Mouse (Mus musculus) liver, embryonic 16.5 days (tissue): ENCODE data around the gene Tcerg1l. TPM values are rescaled to one million over a fixed set of nuclear protein-coding genes. Genes with fewer than 3 reads are reported as not detected.

Source experiments
- ATAC-seq: fragments of 200-750 bp; cut with Nextera tagmentation; 2 replicates; pipeline ENCODE4 v1.8.0; 2017; ENCODE audit warnings: low read depth, mild to moderate bottlenecking, moderate number of reproducible peaks, moderate library complexity
- H3K27ac ChIP-seq: fragments of 300-500 bp; sonication (generic); 2 replicates; pipeline ENCODE4 v1.5.1; 2014; ENCODE audit warnings: mild to moderate bottlenecking, low read length
- H3K27me3 ChIP-seq: fragments of 300-500 bp; sonication (generic); 2 replicates; pipeline ENCODE4 v1.6.1; 2014; ENCODE audit warnings: low read depth, low read length, mixed read lengths; ENCODE audit not compliant: control insufficient read depth, insufficient read depth
- H3K36me3 ChIP-seq: fragments of 300-500 bp; sonication (generic); 2 replicates; pipeline ENCODE4 v1.6.1; 2014; ENCODE audit warnings: mild to moderate bottlenecking; ENCODE audit not compliant: control insufficient read depth, insufficient read depth
- H3K4me1 ChIP-seq: fragments of 300-500 bp; sonication (generic); 2 replicates; pipeline ENCODE4 v1.6.1; 2014; ENCODE audit warnings: low read depth, low read length, mixed read lengths; ENCODE audit not compliant: control insufficient read depth
- H3K4me2 ChIP-seq: fragments of 300-500 bp; sonication (generic); 2 replicates; pipeline ENCODE4 v1.6.1; 2014; ENCODE audit warnings: low read depth, low read length, mixed read lengths
- H3K4me3 ChIP-seq: fragments of 300-500 bp; sonication (generic); 2 replicates; pipeline ENCODE4 v1.5.1; 2014; ENCODE audit warnings: low read depth, mild to moderate bottlenecking, low read length
- H3K9ac ChIP-seq: fragments of 300-500 bp; sonication (generic); 2 replicates; pipeline ENCODE4 v1.6.1; 2014; ENCODE audit warnings: low read depth, low read length
- H3K9me3 ChIP-seq: fragments of 300-500 bp; sonication (generic); replicated peaks from 2 replicates; pipeline ENCODE4 v1.6.1; 2016; ENCODE audit warnings: low read length; ENCODE audit not compliant: control insufficient read depth
- WGBS: fragments of 180-500 bp; shearing (Covaris S2); extraction: QIAGEN DNeasy Blood & Tissue Kit; methylation state at CpG from one replicate; pipeline ENCODE4 v1.1.7; 2014; ENCODE audit not compliant: insufficient replicate concordance; 5-methylcytosine and 5-hydroxymethylcytosine counted together
- polyA plus RNA-seq: library from polyadenylated mRNA; unstranded; fragments of >200 nt; fragmentation: Nextera tagmentation; extraction: Ambion mirVana; gene quantifications from 2 replicates; pipeline ENCODE4 v1.2.1, GENCODE M21; 2015

Gene Tcerg1l
- polyA plus RNA-seq, 1 experiment from 2014 or later: not detected

- WGBS: 25% methylated on average over 7 of the region's 7 CpGs
- no peak overlapping the region for H3K9ac ChIP-seq
- H3K36me3 ChIP-seq: no peaks in the 10 kb centered on the region
- no peaks in the 10 kb centered on the region for H3K9me3 ChIP-seq
- H3K4me1 ChIP-seq: no peaks in the 10 kb centered on the region
- no peak overlapping the region for H3K4me2 ChIP-seq
- no peak for ATAC-seq
- no peak overlapping the region for H3K27ac ChIP-seq
- H3K4me3 ChIP-seq: no peak overlapping the region
- H3K27me3 ChIP-seq: no peaks in the 10 kb centered on the region
These were observed 22.0 kb downstream of the Tcerg1l start for GRCm38 (mm10) chr7:138375573-138375972.

- Histone ChIP-seq H3K4me2 (no peak overlapping the region), H3K9me3 (no peaks in the 10 kb centered on the region), H3K27ac (no peak overlapping the region), H3K36me3 (no peaks in the 10 kb centered on the region), H3K9ac (no peak overlapping the region), H3K27me3 (no peaks in the 10 kb centered on the region), H3K4me1 (no peaks in the 10 kb centered on the region), H3K4me3 (no peak overlapping the region)
- no peak for ATAC-seq
- 51% methylated on average over 7 of the region's 7 CpGs for WGBS
These were observed 23.2 kb downstream of the Tcerg1l start for GRCm38 (mm10) chr7:138374376-138374775.

- Histone ChIP-seq H3K4me3 (no peak overlapping the region), H3K36me3 (no peaks in the 10 kb centered on the region), H3K27ac (no peak overlapping the region), H3K4me1 (no peaks in the 10 kb centered on the region), H3K27me3 (no peaks in the 10 kb centered on the region), H3K9me3 (no peaks in the 10 kb centered on the region), H3K9ac (no peak overlapping the region), H3K4me2 (no peak overlapping the region)
- ATAC-seq: no peak
- WGBS: 51% methylated on average over 5 of the region's 5 CpGs
These were observed 24.0 kb downstream of the Tcerg1l start for GRCm38 (mm10) chr7:138373530-138373929.

GRCm38 (mm10) chr7:138367570-138367969 is 30.0 kb downstream of the Tcerg1l start:
- H3K4me3 ChIP-seq: no peak overlapping the region
- H3K4me1 ChIP-seq: no peaks in the 10 kb centered on the region
- H3K4me2 ChIP-seq: no peak overlapping the region
- no peak for ATAC-seq
- H3K27ac ChIP-seq: no peak overlapping the region
- WGBS: 74% methylated on average over 7 of the region's 7 CpGs
- H3K27me3 ChIP-seq: no peaks in the 10 kb centered on the region
- no peaks in the 10 kb centered on the region for H3K9me3 ChIP-seq
- H3K9ac ChIP-seq: no peak overlapping the region
- H3K36me3 ChIP-seq: no peaks in the 10 kb centered on the region

- H3K4me2 ChIP-seq: no peak overlapping the region
These were observed 32.0 kb downstream of the Tcerg1l start for GRCm38 (mm10) chr7:138365519-138365918.

GRCm38 (mm10) chr7:138357475-138357874 is 40.1 kb downstream of the Tcerg1l start:
- H3K9me3 ChIP-seq: no peaks in the 10 kb centered on the region
- no peak overlapping the region for H3K27ac ChIP-seq
- H3K4me2 ChIP-seq: no peak overlapping the region
- no peak for ATAC-seq
- no peak overlapping the region for H3K4me3 ChIP-seq
- H3K36me3 ChIP-seq: no peaks in the 10 kb centered on the region
- no peak overlapping the region for H3K9ac ChIP-seq
- H3K4me1 ChIP-seq: no peaks in the 10 kb centered on the region
- H3K27me3 ChIP-seq: no peaks in the 10 kb centered on the region
- 62% methylated on average over 8 of the region's 8 CpGs for WGBS

More at GRCm38 (mm10) chr7:138365519-138365918, 32.0 kb downstream of the Tcerg1l start:
- ATAC-seq: no peak
- H3K4me1 ChIP-seq: no peaks in the 10 kb centered on the region
- no peak overlapping the region for H3K4me3 ChIP-seq
- no peak overlapping the region for H3K27ac ChIP-seq
- no peaks in the 10 kb centered on the region for H3K36me3 ChIP-seq
- no peaks in the 10 kb centered on the region for H3K9me3 ChIP-seq
- H3K9ac ChIP-seq: no peak overlapping the region
- 32% methylated on average over 8 of the region's 8 CpGs for WGBS
- no peaks in the 10 kb centered on the region for H3K27me3 ChIP-seq

GRCm38 (mm10) chr7:138356655-138357449 is 40.7 kb downstream of the Tcerg1l start:
- H3K4me2 ChIP-seq: no peak overlapping the region
- WGBS: 21% methylated on average over 2 of the region's 2 CpGs
- no peaks in the 10 kb centered on the region for H3K36me3 ChIP-seq
- H3K4me3 ChIP-seq: no peak overlapping the region
- H3K27ac ChIP-seq: no peak overlapping the region
- no peak for ATAC-seq
- H3K27me3 ChIP-seq: no peaks in the 10 kb centered on the region
- no peak overlapping the region for H3K9ac ChIP-seq
- no peaks in the 10 kb centered on the region for H3K4me1 ChIP-seq
- H3K9me3 ChIP-seq: no peaks in the 10 kb centered on the region

- Histone ChIP-seq H3K9me3 (no peaks in the 10 kb centered on the region), H3K4me3 (no peak overlapping the region), H3K27me3 (no peaks in the 10 kb centered on the region), H3K9ac (no peak overlapping the region), H3K4me2 (no peak overlapping the region), H3K4me1 (no peaks in the 10 kb centered on the region), H3K27ac (no peak overlapping the region), H3K36me3 (no peaks in the 10 kb centered on the region)
- WGBS: 61% methylated on average over 6 of the region's 6 CpGs
- no peak for ATAC-seq
These were observed 52.1 kb downstream of the Tcerg1l start for GRCm38 (mm10) chr7:138345451-138345850.

- H3K9ac ChIP-seq: no peak overlapping the region
- 39% methylated on average over 4 of the region's 4 CpGs for WGBS
These were observed 59.1 kb downstream of the Tcerg1l start for GRCm38 (mm10) chr7:138338451-138338850.

More at GRCm38 (mm10) chr7:138338451-138338850, 59.1 kb downstream of the Tcerg1l start:
- no peaks in the 10 kb centered on the region for H3K9me3 ChIP-seq
- H3K4me1 ChIP-seq: no peaks in the 10 kb centered on the region
- no peak overlapping the region for H3K4me2 ChIP-seq
- ATAC-seq: no peak
- H3K4me3 ChIP-seq: no peak overlapping the region
- no peaks in the 10 kb centered on the region for H3K27me3 ChIP-seq
- no peak overlapping the region for H3K27ac ChIP-seq
- H3K36me3 ChIP-seq: no peaks in the 10 kb centered on the region
